Mouse (Mus musculus) frontal cortex, adult (tissue): Measurements from ENCODE around the gene Cacna1a.

Experiments
- ATAC-seq: cut with Nextera tagmentation; 2 replicates; pipeline ENCODE4 v1.9.2; 2017; ENCODE audit warnings: mild to moderate bottlenecking, moderate library complexity, mixed read lengths; ENCODE audit not compliant: low TSS enrichment

Gene Cacna1a

GRCm38 (mm10) chr8:84689091-84689915, 301.1 kb downstream of the Cacna1a start:
- peak; percentile 70 for ATAC-seq
